Mouse (Mus musculus): ENCODE measurements around the gene Zfp626.
"Not testable (repeated sequence)": the region's sequence is repeated elsewhere in the genome, so short reads cannot be mapped to it uniquely, and the experiment has no call there.

Gene Zfp626

GRCm38 (mm10) chr7:27806896-27807295, at the start of gene Zfp626:
Gene Zfp626 (plus strand): TSS chr7:27807196.
- DNase-seq (ENCODE audit: low spot score), result not testable (repeated sequence)

- no peak for DNase-seq (ENCODE audit: low spot score)
Measured at GRCm38 (mm10) chr7:27765176-27765886, 41.7 kb upstream of the Zfp626 start.

GRCm38 (mm10) chr7:27789306-27789705, 17.7 kb upstream of the Zfp626 start:
- DNase-seq (ENCODE audit: low spot score), result no peak

GRCm38 (mm10) chr7:27793865-27794264, 13.1 kb upstream of the Zfp626 start:
- DNase-seq (ENCODE audit: low spot score), result not testable (repeated sequence)

- DNase-seq (ENCODE audit: low spot score), result no peak
Measured at GRCm38 (mm10) chr7:27794566-27794965, 12.4 kb upstream of the Zfp626 start.

- DNase-seq (ENCODE audit: low spot score), result no peak
Measured at GRCm38 (mm10) chr7:27797906-27798811, 8.8 kb upstream of the Zfp626 start.

GRCm38 (mm10) chr7:27801137-27801536, 5.9 kb upstream of the Zfp626 start:
- no peak for DNase-seq (ENCODE audit: low spot score)

- no peak for DNase-seq (ENCODE audit: low spot score)
Measured at GRCm38 (mm10) chr7:27802986-27803385, 4.0 kb upstream of the Zfp626 start.

GRCm38 (mm10) chr7:27804297-27805030, 2.5 kb upstream of the Zfp626 start:
- peak; percentile 62 for DNase-seq (ENCODE audit: low spot score)

- DNase-seq (ENCODE audit: low spot score), result not testable (repeated sequence)
Measured at GRCm38 (mm10) chr7:27807305-27807704, 309 bp downstream of the Zfp626 start.

- no peak for DNase-seq (ENCODE audit: low spot score)
Measured at GRCm38 (mm10) chr7:27818526-27819110, 11.6 kb downstream of the Zfp626 start.

GRCm38 (mm10) chr7:27822611-27823010, 15.6 kb downstream of the Zfp626 start:
- DNase-seq (ENCODE audit: low spot score), result no peak

GRCm38 (mm10) chr7:27834131-27834530, 27.1 kb downstream of the Zfp626 start:
- DNase-seq (ENCODE audit: low spot score), result no peak

- no peak for DNase-seq (ENCODE audit: low spot score)
Measured at GRCm38 (mm10) chr7:27837896-27838295, 30.9 kb downstream of the Zfp626 start.

GRCm38 (mm10) chr7:27838323-27839249, 31.6 kb downstream of the Zfp626 start, which contains the start of gene Zfp59:
Gene Zfp59 (plus strand): TSS chr7:27838607.
- peak; percentile 85 for DNase-seq (ENCODE audit: low spot score)

GRCm38 (mm10) chr7:27839596-27839995, 32.6 kb downstream of the Zfp626 start:
- DNase-seq (ENCODE audit: low spot score), result no peak

- DNase-seq (ENCODE audit: low spot score), result no peak
Measured at GRCm38 (mm10) chr7:27840104-27840503, 33.1 kb downstream of the Zfp626 start.

- no peak for DNase-seq (ENCODE audit: low spot score)
Measured at GRCm38 (mm10) chr7:27857227-27857626, 50.2 kb downstream of the Zfp626 start, which contains the start of gene Zfp607a. Gene Zfp607a (plus strand): TSS chr7:27857527.

GRCm38 (mm10) chr7:27859301-27860251, 52.6 kb downstream of the Zfp626 start:
- no peak for DNase-seq (ENCODE audit: low spot score)
